Mouse (Mus musculus) spleen, postnatal 0 days (tissue): ENCODE measurements around the gene D130043K22Rik. TPM values are rescaled to one million over a fixed set of nuclear protein-coding genes. Genes with fewer than 3 reads are reported as not detected.

Source experiments
- polyA plus RNA-seq: library from polyadenylated mRNA; unstranded; fragments of >200 nt; fragmentation: Nextera tagmentation; extraction: Ambion mirVana; gene quantifications from 2 replicates; pipeline ENCODE4 v1.2.1, GENCODE M21; 2015

The D130043K22Rik gene
- polyA plus RNA-seq, result not detected in 2 replicates

GRCm38 (mm10) chr13:24844983-24845955 lies at the start of gene D130043K22Rik:
Gene D130043K22Rik (plus strand): TSS chr13:24845135.

GRCm38 (mm10) chr13:24801308-24801921 lies 43.5 kb upstream of the D130043K22Rik start, which contains the start of gene BC005537:
Gene BC005537 (plus strand): TSS chr13:24801657.

GRCm38 (mm10) chr13:24831353-24832130 lies 13.4 kb upstream of the D130043K22Rik start, which contains the start of the genes Acot13 and Tdp2:
Gene Acot13 (minus strand): TSS chr13:24831540.
Gene Tdp2 (plus strand): TSS chr13:24831679.

GRCm38 (mm10) chr13:24937108-24937838 lies 92.3 kb downstream of the D130043K22Rik start, which contains the start of gene Aldh5a1:
Gene Aldh5a1 (minus strand): TSS chr13:24937661.

GRCm38 (mm10) chr13:24942512-24943282 lies 97.8 kb downstream of the D130043K22Rik start, which contains the start of gene Gpld1:
Gene Gpld1 (plus strand): TSS chr13:24943152.

Other genes starting within 250 kb of the D130043K22Rik start
- gene Armh2, start 103.9 kb upstream of the D130043K22Rik start, polyA plus RNA-seq, result not detected in 2 replicates
- gene Gmnn, start 83.2 kb upstream of the D130043K22Rik start, polyA plus RNA-seq, result 154 and 188 TPM in 2 replicates
- 21.1 and 22.3 TPM in 2 replicates for gene BC005537, start 43.5 kb upstream of the D130043K22Rik start, polyA plus RNA-seq
- gene Acot13, start 13.6 kb upstream of the D130043K22Rik start, polyA plus RNA-seq, result 51.9 and 53.0 TPM in 2 replicates
- 30.3 TPM in 2 replicates for gene Tdp2, start 13.5 kb upstream of the D130043K22Rik start, polyA plus RNA-seq
- 0.58 and 0.64 TPM in 2 replicates for gene Aldh5a1, start 92.5 kb downstream of the D130043K22Rik start, polyA plus RNA-seq
- gene Gpld1, start 98.0 kb downstream of the D130043K22Rik start, polyA plus RNA-seq, result 0.08 and 0.13 TPM in 2 replicates
- gene Mrs2, start 175.2 kb downstream of the D130043K22Rik start, polyA plus RNA-seq, result 8.0 and 11.7 TPM in 2 replicates
- 0.30 TPM in 1 of 2 replicates, not detected in the other for gene Dcdc2a, start 210.9 kb downstream of the D130043K22Rik start, polyA plus RNA-seq